Mouse (Mus musculus) hindbrain, embryonic 14.5 days (tissue): ENCODE results near the gene Crtc1. TPM values are rescaled to one million over a fixed set of nuclear protein-coding genes. Genes with fewer than 3 reads are reported as not detected.

Experiments
- ATAC-seq: fragments of 200-750 bp; cut with Nextera tagmentation; 2 replicates; pipeline ENCODE4 v1.8.0; 2017; ENCODE audit warnings: moderate number of reproducible peaks, mild to moderate bottlenecking, moderate TSS enrichment, moderate library complexity; ENCODE audit not compliant: low FRiP score
- DNase-seq: peaks from one replicate; pipeline ENCODE4 v3.0.0-alpha.2; 2015; ENCODE audit warnings: low spot score
- H3K27ac ChIP-seq: fragments of 300-500 bp; sonication (generic); 2 replicates; pipeline ENCODE4 v1.5.1; 2014; ENCODE audit warnings: mild to moderate bottlenecking, moderate library complexity
- H3K27me3 ChIP-seq: fragments of 300-500 bp; sonication (generic); 2 replicates; pipeline ENCODE4 v1.6.1; 2014; ENCODE audit warnings: mild to moderate bottlenecking, low read length, mixed read lengths; ENCODE audit not compliant: control insufficient read depth, insufficient read depth
- H3K36me3 ChIP-seq: fragments of 300-500 bp; sonication (generic); replicated peaks from 2 replicates; pipeline ENCODE4 v1.6.1; 2014; ENCODE audit not compliant: control insufficient read depth, insufficient read depth
- H3K4me1 ChIP-seq: fragments of 300-500 bp; sonication (generic); replicated peaks from 2 replicates; pipeline ENCODE4 v1.6.1; 2014; ENCODE audit warnings: antibody characterized with exemption, low read length, mixed read lengths; ENCODE audit not compliant: control insufficient read depth, insufficient read depth
- H3K4me2 ChIP-seq: fragments of 300-500 bp; sonication (generic); replicated peaks from 2 replicates; pipeline ENCODE4 v1.6.1; 2014; ENCODE audit warnings: mild to moderate bottlenecking, moderate library complexity
- H3K4me3 ChIP-seq: fragments of 300-500 bp; sonication (generic); replicated peaks from 2 replicates; pipeline ENCODE4 v1.5.1; 2014; ENCODE audit warnings: mild to moderate bottlenecking, low read length
- H3K9ac ChIP-seq: fragments of 300-500 bp; sonication (generic); 2 replicates; pipeline ENCODE4 v1.6.1; 2014
- H3K9me3 ChIP-seq: fragments of 300-500 bp; sonication (generic); 2 replicates; pipeline ENCODE4 v1.6.1; 2016; ENCODE audit warnings: low read length; ENCODE audit not compliant: control insufficient read depth
- WGBS: fragments of 180-500 bp; shearing (Covaris S2); extraction: QIAGEN DNeasy Blood & Tissue Kit; methylation state at CpG from one replicate; pipeline ENCODE4 v1.1.7; 2014; 5-methylcytosine and 5-hydroxymethylcytosine counted together
- polyA plus RNA-seq: library from polyadenylated mRNA; unstranded; fragments of >200 nt; fragmentation: Nextera tagmentation; extraction: Ambion mirVana; gene quantifications from 2 replicates; pipeline ENCODE4 v1.2.1, GENCODE M21; 2014

Crtc1 gene
- polyA plus RNA-seq, 1 experiment from 2014 or later, result 53.9 TPM

- no peaks in the 10 kb centered on the region for H3K9me3 ChIP-seq
- no peak overlapping the region for H3K4me3 ChIP-seq
- no peak overlapping the region for H3K4me2 ChIP-seq
- no peak overlapping the region for H3K27ac ChIP-seq
- H3K36me3 ChIP-seq, result peaks cover 6% of the 10 kb centered on the region
- peaks cover 25% of the 10 kb centered on the region; the same call in 1 of the 2 replicates for H3K4me1 ChIP-seq
- no peaks in the 10 kb centered on the region for H3K27me3 ChIP-seq
- H3K9ac ChIP-seq, result no peak overlapping the region
- ATAC-seq (no peak), DNase-seq (no peak)
- 50% methylated on average over 10 of the region's 10 CpGs for WGBS
Measured at GRCm38 (mm10) chr8:70417914-70418313, 21.5 kb downstream of the Crtc1 start.

GRCm38 (mm10) chr8:70416941-70417340 is 22.4 kb downstream of the Crtc1 start:
- H3K9ac ChIP-seq, result no peak overlapping the region
- peaks cover 25% of the 10 kb centered on the region; the same call in 1 of the 2 replicates for H3K4me1 ChIP-seq
- no peaks in the 10 kb centered on the region for H3K9me3 ChIP-seq
- ATAC-seq (no peak), DNase-seq (no peak)
- H3K27ac ChIP-seq, result no peak overlapping the region
- WGBS, result 45% methylated on average over 6 of the region's 6 CpGs
- H3K4me3 ChIP-seq, result no peak overlapping the region
- H3K36me3 ChIP-seq, result peaks cover 6% of the 10 kb centered on the region
- no peak overlapping the region for H3K4me2 ChIP-seq
- H3K27me3 ChIP-seq, result no peaks in the 10 kb centered on the region

- H3K4me1 ChIP-seq, result peaks cover 25% of the 10 kb centered on the region; the same call in 1 of the 2 replicates
- H3K9ac ChIP-seq, result 0 out of 2 replicates have a peak overlapping the region, but pooled peaks have one; percentile 16
- H3K36me3 ChIP-seq, result peaks cover 6% of the 10 kb centered on the region
- no peak for DNase-seq
- WGBS, result 65% methylated on average over 8 of the region's 8 CpGs
- H3K27me3 ChIP-seq, result no peaks in the 10 kb centered on the region
- no peak overlapping the region for H3K27ac ChIP-seq
- ATAC-seq, result peak; percentile 65
- no peaks in the 10 kb centered on the region for H3K9me3 ChIP-seq
- no peak overlapping the region for H3K4me2 ChIP-seq
- H3K4me3 ChIP-seq, result no peak overlapping the region
Measured at GRCm38 (mm10) chr8:70415540-70416451, 23.6 kb downstream of the Crtc1 start.

GRCm38 (mm10) chr8:70414310-70414946 is 25.0 kb downstream of the Crtc1 start:
- Histone ChIP-seq H3K4me3 (no peak overlapping the region), H3K4me1 (peaks cover 28% of the 10 kb centered on the region; the same call in 1 of the 2 replicates), H3K27ac (no peak overlapping the region), H3K36me3 (peaks cover 6% of the 10 kb centered on the region), H3K27me3 (no peaks in the 10 kb centered on the region), H3K9ac (no peak overlapping the region), H3K9me3 (no peaks in the 10 kb centered on the region), H3K4me2 (no peak overlapping the region)
- ATAC-seq, result no peak
- no peak for DNase-seq
- WGBS, result 95% methylated on average over 6 of the region's 6 CpGs

- no peak overlapping the region for H3K4me3 ChIP-seq
- WGBS, result 95% methylated on average over 5 of the region's 5 CpGs
- DNase-seq, result no peak
- H3K36me3 ChIP-seq, result peaks cover 6% of the 10 kb centered on the region
- H3K9ac ChIP-seq, result no peak overlapping the region
- H3K4me1 ChIP-seq, result peaks cover 20% of the 10 kb centered on the region
- no peaks in the 10 kb centered on the region for H3K27me3 ChIP-seq
- ATAC-seq, result no peak
- no peak overlapping the region for H3K27ac ChIP-seq
- H3K4me2 ChIP-seq, result no peak overlapping the region
- no peaks in the 10 kb centered on the region for H3K9me3 ChIP-seq
Measured at GRCm38 (mm10) chr8:70410281-70410680, 29.1 kb downstream of the Crtc1 start.

GRCm38 (mm10) chr8:70409455-70409871 is 29.9 kb downstream of the Crtc1 start:
- DNase-seq, result no peak
- H3K4me2 ChIP-seq, result no peak overlapping the region

GRCm38 (mm10) chr8:70409019-70409418 is 30.4 kb downstream of the Crtc1 start:
- Histone ChIP-seq H3K9ac (peak overlapping the region; percentile 10), H3K9me3 (no peaks in the 10 kb centered on the region), H3K36me3 (peaks cover 10% of the 10 kb centered on the region), H3K27me3 (no peaks in the 10 kb centered on the region), H3K4me3 (no peak overlapping the region), H3K27ac (peak overlapping the region; percentile 77), H3K4me2 (no peak overlapping the region), H3K4me1 (peaks cover 20% of the 10 kb centered on the region)
- DNase-seq (no peak), ATAC-seq (no peak)
- 70% methylated on average over 10 of the region's 10 CpGs for WGBS

More at GRCm38 (mm10) chr8:70409455-70409871, 29.9 kb downstream of the Crtc1 start:
- Histone ChIP-seq H3K27me3 (no peaks in the 10 kb centered on the region), H3K27ac (peak overlapping the region; percentile 77), H3K9me3 (no peaks in the 10 kb centered on the region), H3K36me3 (peaks cover 8% of the 10 kb centered on the region), H3K4me3 (no peak overlapping the region), H3K9ac (peak overlapping the region; percentile 10), H3K4me1 (peaks cover 20% of the 10 kb centered on the region)
- no peak for ATAC-seq
- 58% methylated on average over 9 of the region's 9 CpGs for WGBS

GRCm38 (mm10) chr8:70408301-70408700 is 31.1 kb downstream of the Crtc1 start:
- no peak overlapping the region for H3K4me3 ChIP-seq
- peak overlapping the region; percentile 21 for H3K9ac ChIP-seq
- ATAC-seq (peak; percentile 49), DNase-seq (no peak)
- 0 out of 2 replicates have a peak, but pooled peaks cover 10% of the 10 kb centered on the region for H3K36me3 ChIP-seq
- peaks cover 20% of the 10 kb centered on the region for H3K4me1 ChIP-seq
- 27% methylated on average over 6 of the region's 6 CpGs for WGBS
- H3K27ac ChIP-seq, result peak overlapping the region; percentile 77
- no peak overlapping the region for H3K4me2 ChIP-seq
- no peaks in the 10 kb centered on the region for H3K9me3 ChIP-seq
- H3K27me3 ChIP-seq, result no peaks in the 10 kb centered on the region

GRCm38 (mm10) chr8:70406427-70407069 is 32.8 kb downstream of the Crtc1 start:
- no peak overlapping the region for H3K27ac ChIP-seq
- no peak for DNase-seq
- 81% methylated on average over 11 of the region's 11 CpGs for WGBS
- ATAC-seq, result no peak
- no peak overlapping the region for H3K4me2 ChIP-seq
- no peaks in the 10 kb centered on the region for H3K9me3 ChIP-seq
- H3K27me3 ChIP-seq, result no peaks in the 10 kb centered on the region
- 0 out of 2 replicates have a peak, but pooled peaks cover 10% of the 10 kb centered on the region for H3K36me3 ChIP-seq
- peaks cover 20% of the 10 kb centered on the region for H3K4me1 ChIP-seq
- no peak overlapping the region for H3K4me3 ChIP-seq
- H3K9ac ChIP-seq, result no peak overlapping the region
